Mouse (Mus musculus) heart, postnatal 0 days (tissue): ENCODE measurements around the gene AW551984.

Experiments
- CTCF ChIP-seq: IDR thresholded peaks from 2 replicates; pipeline ENCODE4 v1.5.1; 2016; ENCODE audit warnings: antibody characterized with exemption, control low read depth, low read depth
- EP300 ChIP-seq: IDR thresholded peaks from 2 replicates; pipeline ENCODE4 v1.6.1; 2016; ENCODE audit warnings: antibody characterized with exemption, low read depth

DNA sequence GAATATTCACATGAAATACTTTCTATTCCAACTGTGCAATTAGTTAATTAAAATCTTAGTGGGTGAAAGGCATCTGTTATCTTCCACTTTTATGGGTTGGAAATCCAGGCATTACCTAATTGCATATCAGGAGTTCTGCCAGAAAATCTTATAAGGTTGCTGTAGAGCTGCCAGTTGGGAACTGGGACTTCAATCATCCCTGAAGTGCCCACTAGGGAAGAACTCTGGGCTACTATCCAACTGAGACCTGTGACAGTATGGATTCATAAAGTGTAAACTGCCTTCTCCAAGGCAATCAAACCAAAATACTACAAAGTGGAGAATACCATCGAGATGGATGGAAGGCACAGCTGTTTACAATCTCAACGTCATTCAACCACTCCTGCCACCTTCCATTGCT, 50.3 kb downstream of the AW551984 start, which contains the start of gene Olfr958:
- TF ChIP-seq CTCF = no peak
- TF ChIP-seq EP300 = no peak
